ENCODE assay signal across 15 mouse cellular contexts in the genomic region with DNA sequence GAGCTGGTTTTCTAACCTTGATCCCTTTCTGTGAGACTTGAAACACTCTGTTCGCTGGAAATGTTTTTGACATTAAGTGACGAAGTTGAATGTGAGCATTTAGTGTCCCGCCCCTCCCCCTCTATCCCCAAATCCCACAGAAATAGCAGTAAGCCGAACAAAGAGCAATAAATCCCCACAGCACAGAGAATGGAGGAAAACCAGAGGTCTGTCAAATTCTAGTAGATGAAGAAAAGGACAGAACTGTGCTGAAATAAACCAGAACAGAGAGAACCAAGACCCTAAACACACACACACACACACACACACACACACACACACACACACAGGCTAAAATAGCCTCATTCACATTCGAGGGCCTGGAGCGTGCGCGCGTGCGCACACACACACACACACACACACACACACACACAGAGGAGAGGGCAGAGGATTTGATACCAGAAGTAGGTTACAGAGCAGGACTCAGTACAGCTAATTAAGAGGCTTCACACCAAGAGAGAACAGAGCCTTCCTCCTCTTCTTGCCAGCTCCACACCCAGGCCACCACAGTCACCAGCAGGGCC. TPM values are rescaled to one million over a fixed set of nuclear protein-coding genes. Genes with fewer than 3 reads are reported as not detected.
DNase-seq lines count a peak whose midpoint lies in the region; ATAC-seq and TF ChIP-seq lines count a peak whose summit lies in the region.
"Had no signal": no experiment of that assay in that cellular context is flagged by ENCODE, and none has a peak within 500 bp of the region (broad histone marks: within the 10 kb centered on the region; RNA-seq: fewer than 3 reads in every experiment).

No protein-coding gene starts in this region.

- peaks cover 86% of the 10 kb centered on the region for H3K36me3 ChIP-seq in forebrain, embryonic 10.5 days (replicated peaks)
- peaks cover 18% of the 10 kb centered on the region for H3K36me3 ChIP-seq in forebrain, embryonic 16.5 days (ENCODE audit: control insufficient read depth, insufficient read depth)
- H3K36me3 ChIP-seq in midbrain, embryonic 12.5 days, result peaks cover 59% of the 10 kb centered on the region
- H3K36me3 ChIP-seq in midbrain, embryonic 11.5 days (ENCODE audit: control insufficient read depth, insufficient read depth, low read length), result peaks cover 11% of the 10 kb centered on the region; the same call in 1 of the 2 replicates
- H3K36me3 ChIP-seq in limb, embryonic 14.5 days (ENCODE audit: control insufficient read depth, insufficient read depth, low read length), result peaks cover 43% of the 10 kb centered on the region
- H3K36me3 ChIP-seq in stomach, postnatal 0 days (ENCODE audit: control insufficient read depth, insufficient read depth, low read length), result no peaks in the 10 kb centered on the region

- DNase-seq in forebrain, embryonic 10.5 days (ENCODE audit: extremely low spot score, low spot score), result no peak
- DNase-seq in midbrain, embryonic 11.5 days (ENCODE audit: low spot score, missing footprints), result no peak
- peak; percentile 46 for DNase-seq in limb, embryonic 14.5 days (ENCODE audit: low spot score)
- DNase-seq in stomach, postnatal 0 days (ENCODE audit: low spot score), result no peak
- DNase-seq in cerebellum, adult 8-10 months, result no peak
- no peak for DNase-seq in layer of hippocampus, adult 9-11 months
- DNase-seq: adrenal gland, postnatal 10 days; heart, adult 11 months; kidney, postnatal 10 days; liver; lung, embryonic 14.5 days; right cerebral cortex, postnatal 4 days had no signal

- H3K9ac ChIP-seq in forebrain, embryonic 16.5 days (replicated peaks; ENCODE audit: low read depth, low read length), result no peak overlapping the region
- H3K9ac ChIP-seq in midbrain, embryonic 12.5 days (replicated peaks), result no peak overlapping the region
- H3K9ac ChIP-seq in midbrain, embryonic 11.5 days (ENCODE audit: low read length), result no peak overlapping the region
- no peak overlapping the region for H3K9ac ChIP-seq in limb, embryonic 14.5 days (ENCODE audit: low read depth, low read length, severe bottlenecking)
- H3K9ac ChIP-seq in stomach, postnatal 0 days (ENCODE audit: low read length), result no peak overlapping the region
- H3K9ac ChIP-seq: lung, embryonic 14.5 days had no signal

- WGBS in forebrain, embryonic 10.5 days, result 79% methylated on average over 10 of the region's 10 CpGs
- 74% methylated on average over 9 of the region's 10 CpGs for WGBS in forebrain, embryonic 16.5 days
- 73% methylated on average over 9 of the region's 10 CpGs for WGBS in midbrain, embryonic 12.5 days
- 74% methylated on average over 10 of the region's 10 CpGs for WGBS in midbrain, embryonic 11.5 days
- 55% methylated on average over 10 of the region's 10 CpGs for WGBS in limb, embryonic 14.5 days
- WGBS in stomach, postnatal 0 days, result 68% methylated on average over 10 of the region's 10 CpGs

- no peak overlapping the region for H3K4me2 ChIP-seq in forebrain, embryonic 16.5 days (ENCODE audit: low read length)
- no peak overlapping the region for H3K4me2 ChIP-seq in midbrain, embryonic 12.5 days (replicated peaks)
- no peak overlapping the region for H3K4me2 ChIP-seq in midbrain, embryonic 11.5 days
- no peak overlapping the region for H3K4me2 ChIP-seq in limb, embryonic 14.5 days (replicated peaks; ENCODE audit: low read depth, low read length, severe bottlenecking)
- H3K4me2 ChIP-seq in stomach, postnatal 0 days (replicated peaks; ENCODE audit: low read depth), result no peak overlapping the region
- H3K4me2 ChIP-seq: lung, embryonic 14.5 days had no signal

- no peak for TF ChIP-seq CTCF in stomach, postnatal 0 days (IDR thresholded peaks at IDR 0.05; ENCODE audit: low read depth)

- ATAC-seq in forebrain, embryonic 16.5 days, result no peak
- ATAC-seq in midbrain, embryonic 12.5 days (ENCODE audit: low FRiP score, low read depth), result peak; percentile 9; the same call in 1 of the 2 replicates
- no peak for ATAC-seq in midbrain, embryonic 11.5 days (ENCODE audit: low FRiP score)
- ATAC-seq in limb, embryonic 14.5 days (ENCODE audit: low FRiP score, low read depth), result peak; percentile 74
- peak; percentile 30; the same call in 1 of the 2 replicates for ATAC-seq in stomach, postnatal 0 days (ENCODE audit: low FRiP score, low TSS enrichment)

- peak overlapping the region; percentile 42 for H3K27ac ChIP-seq in forebrain, embryonic 10.5 days
- H3K27ac ChIP-seq in forebrain, embryonic 16.5 days (ENCODE audit: low read length), result no peak overlapping the region
- H3K27ac ChIP-seq in midbrain, embryonic 12.5 days (replicated peaks), result peak overlapping the region; percentile 10; the same call in 1 of the 2 replicates
- H3K27ac ChIP-seq in midbrain, embryonic 11.5 days (ENCODE audit: low read depth, low read length), result no peak overlapping the region
- H3K27ac ChIP-seq in limb, embryonic 14.5 days (replicated peaks; ENCODE audit: low read depth, low read length), result peak overlapping the region; percentile 78
- no peak overlapping the region for H3K27ac ChIP-seq in stomach, postnatal 0 days (replicated peaks)

- no peak for TF ChIP-seq EP300 in stomach, postnatal 0 days (optimal IDR thresholded peaks at IDR 0.05)

- no peaks in the 10 kb centered on the region for H3K9me3 ChIP-seq in forebrain, embryonic 10.5 days
- H3K9me3 ChIP-seq in forebrain, embryonic 16.5 days (ENCODE audit: control insufficient read depth, low read length), result no peaks in the 10 kb centered on the region
- H3K9me3 ChIP-seq in midbrain, embryonic 12.5 days, result no peaks in the 10 kb centered on the region
- no peaks in the 10 kb centered on the region for H3K9me3 ChIP-seq in midbrain, embryonic 11.5 days (ENCODE audit: control insufficient read depth, low read length)
- H3K9me3 ChIP-seq in limb, embryonic 14.5 days (ENCODE audit: control insufficient read depth, low read length), result no peaks in the 10 kb centered on the region
- no peaks in the 10 kb centered on the region for H3K9me3 ChIP-seq in stomach, postnatal 0 days (ENCODE audit: control insufficient read depth, low read length)

- no peak for TF ChIP-seq POLR2A in limb, embryonic 14.5 days (IDR thresholded peaks at IDR 0.05; ENCODE audit: borderline replicate concordance, extremely low read depth, insufficient read depth, insufficient read length)

- H3K4me1 ChIP-seq in forebrain, embryonic 10.5 days, result peaks cover 20% of the 10 kb centered on the region
- no peaks in the 10 kb centered on the region for H3K4me1 ChIP-seq in forebrain, embryonic 16.5 days (replicated peaks; ENCODE audit: control insufficient read depth, insufficient read depth, low read length)
- H3K4me1 ChIP-seq in midbrain, embryonic 12.5 days, result peaks cover 7% of the 10 kb centered on the region; the same call in 1 of the 2 replicates
- peaks cover 4% of the 10 kb centered on the region; the same call in 1 of the 2 replicates for H3K4me1 ChIP-seq in midbrain, embryonic 11.5 days (ENCODE audit: control insufficient read depth, insufficient read depth, low read length)
- peaks cover 10% of the 10 kb centered on the region; the same call in 1 of the 2 replicates for H3K4me1 ChIP-seq in limb, embryonic 14.5 days (ENCODE audit: control insufficient read depth, insufficient read depth, low read length)
- no peaks in the 10 kb centered on the region for H3K4me1 ChIP-seq in stomach, postnatal 0 days (replicated peaks; ENCODE audit: control insufficient read depth, insufficient read depth)
- H3K4me1 ChIP-seq: megakaryocyte, embryonic 14.5 days had no signal

- no peaks in the 10 kb centered on the region for H3K27me3 ChIP-seq in forebrain, embryonic 10.5 days (ENCODE audit: poor library complexity, severe bottlenecking)
- no peaks in the 10 kb centered on the region for H3K27me3 ChIP-seq in forebrain, embryonic 16.5 days (replicated peaks; ENCODE audit: control insufficient read depth, insufficient read depth, low read length)
- H3K27me3 ChIP-seq in midbrain, embryonic 12.5 days, result no peaks in the 10 kb centered on the region
- H3K27me3 ChIP-seq in midbrain, embryonic 11.5 days (ENCODE audit: control insufficient read depth, insufficient read depth, low read length), result no peaks in the 10 kb centered on the region
- no peaks in the 10 kb centered on the region for H3K27me3 ChIP-seq in limb, embryonic 14.5 days (ENCODE audit: control insufficient read depth, insufficient read depth, low read length)
- no peaks in the 10 kb centered on the region for H3K27me3 ChIP-seq in stomach, postnatal 0 days (ENCODE audit: control insufficient read depth, insufficient read depth, low read length)

- H3K4me3 ChIP-seq in forebrain, embryonic 10.5 days, result no peak overlapping the region
- no peak overlapping the region for H3K4me3 ChIP-seq in forebrain, embryonic 16.5 days (replicated peaks; ENCODE audit: low read length)
- H3K4me3 ChIP-seq in midbrain, embryonic 12.5 days, result no peak overlapping the region
- no peak overlapping the region for H3K4me3 ChIP-seq in midbrain, embryonic 11.5 days (ENCODE audit: low read depth, low read length)
- H3K4me3 ChIP-seq in limb, embryonic 14.5 days (replicated peaks; ENCODE audit: low read length), result no peak overlapping the region
- no peak overlapping the region for H3K4me3 ChIP-seq in stomach, postnatal 0 days (ENCODE audit: low read depth, low read length)
- H3K4me3 ChIP-seq: megakaryocyte, embryonic 14.5 days had no signal

RNA-seq across cellular contexts. Expression of a gene that starts 57.5 kb away (rescaled TPM):
- polyA plus RNA-seq in forebrain, embryonic 10.5 days (2016; fragmentation: Nextera tagmentation; extraction: Ambion mirVana), result not detected in 2 replicates
- polyA plus RNA-seq in forebrain, embryonic 16.5 days (2015; fragmentation: Nextera tagmentation; extraction: Ambion mirVana), result 0.09 and 0.27 TPM in 2 replicates
- not detected in 2 replicates for polyA plus RNA-seq in midbrain, embryonic 12.5 days (2016; fragmentation: Nextera tagmentation; extraction: Ambion mirVana)
- not detected in 2 replicates for polyA plus RNA-seq in midbrain, embryonic 11.5 days (2014; fragmentation: Nextera tagmentation; extraction: Ambion mirVana)
- 1.9 and 2.2 TPM in 2 replicates for polyA plus RNA-seq in limb, embryonic 14.5 days (2012; rRNA removed)
- polyA plus RNA-seq in limb, embryonic 14.5 days (2014; fragmentation: Nextera tagmentation; extraction: Ambion mirVana), result 1.4 and 1.8 TPM in 2 replicates
- polyA plus RNA-seq in stomach, postnatal 0 days (2015; fragmentation: Nextera tagmentation; extraction: Ambion mirVana), result 11.9 and 13.9 TPM in 2 replicates

Comparison
In these comparisons a context has a peak if more than half of its experiments do, and no peak if none do; other contexts are left out.
1. H3K27ac ChIP-seq: peak in forebrain, embryonic 10.5 days (single experiment), midbrain, embryonic 12.5 days (single experiment) and limb, embryonic 14.5 days (single experiment); none in forebrain, embryonic 16.5 days (single experiment), midbrain, embryonic 11.5 days (single experiment) and stomach, postnatal 0 days (single experiment).
2. ATAC-seq: peak in midbrain, embryonic 12.5 days (single experiment), limb, embryonic 14.5 days (single experiment) and stomach, postnatal 0 days (single experiment); none in forebrain, embryonic 16.5 days (single experiment) and midbrain, embryonic 11.5 days (single experiment).